Mouse (Mus musculus) bone marrow, adult 2 months (tissue): ENCODE results near the gene Klhl25.

Experiments
- CTCF ChIP-seq: fragments of 200-500 bp; IDR thresholded peaks from 2 replicates; pipeline ENCODE4 v1.5.1; 2011; ENCODE audit warnings: low read length, control low read depth; ENCODE audit not compliant: control insufficient read depth, insufficient read depth
- POLR2A ChIP-seq: fragments of 200-500 bp; IDR thresholded peaks from 2 replicates; pipeline ENCODE4 v1.6.1; 2011; ENCODE audit warnings: low read depth, mild to moderate bottlenecking, control low read depth, low read length, borderline replicate concordance; ENCODE audit not compliant: control insufficient read depth

DNA sequence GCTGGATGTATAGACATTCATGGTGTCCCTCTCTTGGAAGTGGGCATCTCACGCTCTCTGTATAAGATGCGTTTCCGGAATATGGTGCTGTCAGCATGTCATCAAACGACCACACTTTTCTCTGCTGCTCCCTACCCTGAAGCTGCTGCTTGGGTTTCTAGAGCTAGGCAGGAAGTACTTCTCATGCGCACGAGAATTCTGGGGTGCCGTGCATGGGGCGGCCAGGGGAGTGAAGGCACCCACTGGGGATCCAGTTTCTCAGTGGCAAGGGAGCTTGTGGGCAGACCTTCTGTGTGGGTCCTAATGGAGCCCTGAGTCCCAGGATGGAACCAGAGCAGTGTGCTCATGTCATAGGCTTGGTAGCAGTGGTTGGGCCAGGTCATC is 62.5 kb downstream of the Klhl25 start:
- TF ChIP-seq POLR2A: no peak
- TF ChIP-seq CTCF: no peak
